Mouse (Mus musculus) cortical plate, adult 2 months (tissue): ENCODE results near the gene Col9a3.

Experiments
- CTCF ChIP-seq: fragments of 200-500 bp; IDR thresholded peaks from 2 replicates; pipeline ENCODE4 v1.5.1; 2011; ENCODE audit warnings: mild to moderate bottlenecking, control low read depth, low read length; ENCODE audit not compliant: insufficient read depth; ENCODE audit errors: extremely low read depth
- POLR2A ChIP-seq: fragments of 200-500 bp; IDR thresholded peaks from 2 replicates; pipeline ENCODE4 v1.6.1; 2011; ENCODE audit warnings: mild to moderate bottlenecking, low read length, control low read depth; ENCODE audit not compliant: insufficient read depth; ENCODE audit errors: extremely low read depth

- TF ChIP-seq CTCF (no peak), POLR2A (no peak)
Observed at GRCm38 (mm10) chr2:180556470-180556869, 41.1 kb upstream of the Col9a3 start.
